Mouse (Mus musculus) frontal cortex, postnatal 25 days (tissue): ENCODE measurements around the gene Erc2.

ENCODE experiments used
- DNase-seq, 2 experiments: peaks; one replicate each; pipeline ENCODE4 v3.0.0; 2022; ENCODE audit warnings: low spot score in 2 of 2

Erc2 gene

GRCm38 (mm10) chr14:28293921-28294320, 671.7 kb downstream of the Erc2 start:
- DNase-seq, result no peak

GRCm38 (mm10) chr14:28295145-28295544, 672.9 kb downstream of the Erc2 start:
- no peak for DNase-seq

GRCm38 (mm10) chr14:28300095-28300494, 677.9 kb downstream of the Erc2 start:
- no peak for DNase-seq

GRCm38 (mm10) chr14:28301251-28301650, 679.0 kb downstream of the Erc2 start:
- no peak for DNase-seq

GRCm38 (mm10) chr14:28304131-28304530, 681.9 kb downstream of the Erc2 start:
- no peak for DNase-seq

- no peak for DNase-seq
Measured at GRCm38 (mm10) chr14:28308661-28309060, 686.4 kb downstream of the Erc2 start.

- no peak for DNase-seq
Measured at GRCm38 (mm10) chr14:28316851-28317250, 694.6 kb downstream of the Erc2 start.

GRCm38 (mm10) chr14:28321916-28322534, 699.8 kb downstream of the Erc2 start:
- DNase-seq, result no peak

GRCm38 (mm10) chr14:28323243-28323642, 701.0 kb downstream of the Erc2 start:
- DNase-seq, result no peak

- DNase-seq, result no peak
Measured at GRCm38 (mm10) chr14:28323727-28324126, 701.5 kb downstream of the Erc2 start.

- DNase-seq, result no peak
Measured at GRCm38 (mm10) chr14:28326456-28326855, 704.2 kb downstream of the Erc2 start.

- no peak for DNase-seq
Measured at GRCm38 (mm10) chr14:28328512-28328911, 706.3 kb downstream of the Erc2 start.

GRCm38 (mm10) chr14:28331108-28331507, 708.9 kb downstream of the Erc2 start:
- no peak for DNase-seq

GRCm38 (mm10) chr14:28332351-28332953, 710.2 kb downstream of the Erc2 start:
- DNase-seq, result no peak

GRCm38 (mm10) chr14:28339146-28339545, 716.9 kb downstream of the Erc2 start:
- DNase-seq, result no peak

GRCm38 (mm10) chr14:28349129-28349528, 726.9 kb downstream of the Erc2 start:
- DNase-seq, result no peak

GRCm38 (mm10) chr14:28356031-28356430, 733.8 kb downstream of the Erc2 start:
- DNase-seq, result no peak

GRCm38 (mm10) chr14:28359502-28359901, 737.3 kb downstream of the Erc2 start:
- DNase-seq, result no peak

GRCm38 (mm10) chr14:28359983-28360382, 737.8 kb downstream of the Erc2 start:
- DNase-seq, result no peak

GRCm38 (mm10) chr14:28362336-28362735, 740.1 kb downstream of the Erc2 start:
- DNase-seq, result no peak

GRCm38 (mm10) chr14:28370713-28371112, 748.5 kb downstream of the Erc2 start:
- DNase-seq, result no peak

- no peak for DNase-seq
Measured at GRCm38 (mm10) chr14:28371651-28372050, 749.4 kb downstream of the Erc2 start.

GRCm38 (mm10) chr14:28375642-28376091, 753.4 kb downstream of the Erc2 start:
- DNase-seq, result no peak
